Mouse (Mus musculus) 3134 (cell line): ENCODE results near the gene Ccm2.

ENCODE experiments used
- DNase-seq: peaks from one replicate; pipeline ENCODE4 v3.0.0-alpha.2; 2011; ENCODE audit warnings: low spot score; ENCODE audit not compliant: insufficient read length; ENCODE audit errors: extremely low read depth

Gene Ccm2

DNA sequence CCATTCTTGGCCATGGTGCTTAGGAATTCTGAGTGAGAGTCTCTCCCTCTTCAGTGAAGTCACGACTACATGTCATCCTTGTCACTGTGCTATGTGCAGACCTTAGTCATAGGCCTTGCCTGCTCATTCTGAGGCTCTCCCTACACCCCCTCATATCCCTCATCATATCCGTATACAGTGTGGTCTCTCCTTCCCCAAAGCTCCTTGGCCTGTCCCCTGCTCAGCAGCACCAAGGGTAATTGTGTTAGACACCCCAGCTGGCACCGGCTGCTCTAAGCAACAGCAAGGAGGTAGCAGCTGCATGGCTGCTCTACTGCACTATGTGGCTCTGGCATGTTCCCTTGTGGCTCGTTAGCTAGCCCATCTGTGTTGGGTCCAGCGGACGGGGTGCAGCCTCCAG is 97.9 kb downstream of the Ccm2 start:
- DNase-seq = no peak
